Mouse (Mus musculus): ENCODE results near the gene Twist1.

Twist1 gene

DNA sequence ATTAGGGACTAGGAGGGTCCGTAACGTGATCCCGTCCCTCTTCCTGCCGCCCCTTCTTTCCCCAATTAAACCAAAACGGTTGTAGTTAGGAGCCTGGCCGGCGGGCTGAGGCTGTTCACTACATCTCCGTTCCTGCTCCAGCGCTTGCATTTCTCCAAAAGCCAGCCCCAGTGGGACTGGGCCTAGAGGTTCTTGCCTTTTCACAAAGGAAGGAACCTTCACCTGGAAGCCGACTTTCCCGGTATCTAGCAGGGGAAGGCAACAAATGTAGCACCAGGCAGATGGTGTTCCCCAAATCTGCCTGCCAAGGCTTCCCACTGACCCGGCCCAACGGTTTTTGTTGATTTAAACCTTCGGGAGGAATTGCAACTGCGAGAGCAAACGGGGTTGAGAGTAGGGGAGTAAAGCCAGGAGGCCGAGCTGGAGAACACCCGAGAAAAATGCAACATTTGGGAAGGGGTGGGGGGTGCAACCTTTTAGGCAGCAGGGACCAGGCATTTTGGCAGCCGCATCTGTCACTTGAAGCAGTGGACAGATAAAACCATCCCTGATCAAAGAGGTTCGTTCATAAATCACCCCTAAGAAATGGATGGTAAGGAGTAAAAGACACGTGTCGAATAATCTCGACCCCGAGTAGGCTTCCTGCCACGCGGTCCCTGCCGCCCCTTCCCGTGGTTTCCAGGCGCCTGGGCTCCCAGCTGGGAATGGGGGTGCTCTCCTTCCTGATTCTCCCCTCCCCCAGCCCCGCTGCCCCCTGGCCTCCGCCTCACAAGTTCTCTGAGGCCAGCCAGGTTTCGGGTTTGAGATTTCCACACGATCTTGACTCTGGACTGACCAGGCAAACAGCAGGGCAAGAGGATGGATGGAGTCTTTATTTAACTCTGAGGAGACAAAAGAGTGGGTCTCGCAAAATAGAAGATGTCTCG lies 9.3 kb downstream of the Twist1 start:
- no peak for DNase-seq

DNA sequence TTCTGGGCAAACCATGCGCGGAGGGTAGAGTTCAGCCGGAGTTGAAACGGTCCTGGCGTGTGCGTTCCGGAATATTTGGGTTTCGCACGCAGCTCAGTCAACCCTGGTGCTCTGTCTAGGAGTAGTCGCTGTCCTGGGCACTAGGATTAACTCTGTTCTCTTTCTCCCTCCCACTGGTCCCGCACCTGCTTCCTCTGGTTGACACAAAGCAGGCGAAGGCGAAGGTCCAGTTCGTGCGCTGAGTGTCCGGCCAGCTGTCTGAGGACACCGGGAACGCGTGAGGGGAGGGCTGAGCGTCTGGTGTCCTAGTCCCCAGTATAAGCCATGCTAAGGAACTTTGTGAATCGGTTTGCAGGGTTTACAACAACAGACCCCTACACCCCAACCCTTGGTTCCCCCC lies 10.0 kb downstream of the Twist1 start:
- no peak for DNase-seq

DNA sequence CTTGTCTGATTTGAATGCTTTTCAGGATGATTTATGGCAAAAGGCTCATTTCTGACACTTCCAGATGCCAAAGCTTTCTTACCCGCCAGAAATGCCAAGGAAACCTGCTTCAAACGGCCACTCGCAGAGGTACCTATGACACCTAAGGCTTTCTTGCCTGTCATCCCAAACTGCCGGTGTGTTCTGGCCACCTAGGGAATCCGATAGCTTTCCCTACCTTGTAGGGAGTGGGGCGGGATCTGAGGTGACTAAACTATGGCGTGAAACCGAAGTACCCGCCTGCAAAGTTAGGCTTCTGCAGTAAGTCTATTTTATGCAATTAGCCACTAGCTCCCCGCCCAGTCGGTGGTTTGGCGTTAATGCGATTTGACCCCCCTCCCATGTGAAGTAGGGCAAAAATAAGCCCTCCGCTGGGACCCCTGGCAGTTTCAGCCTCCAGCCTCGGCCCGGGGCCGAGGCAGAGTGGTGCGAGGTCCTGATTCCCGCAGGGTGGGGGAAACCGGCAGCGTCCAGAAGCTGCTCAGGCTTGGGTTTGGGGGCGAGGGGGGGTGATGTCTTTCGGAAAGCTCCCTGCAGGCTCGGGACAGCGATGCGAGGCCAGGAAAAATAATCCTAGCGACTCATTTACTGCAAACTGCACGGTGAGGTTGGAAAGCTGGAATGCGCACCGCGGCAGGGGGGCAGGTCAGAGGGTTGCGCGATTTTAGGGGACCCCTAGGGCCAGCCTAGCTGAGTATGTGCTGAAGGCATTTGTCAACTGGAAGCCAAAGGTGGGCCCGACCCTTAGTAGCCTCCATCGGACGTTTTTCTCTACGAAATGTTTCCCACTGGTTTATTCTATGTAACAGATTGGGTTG lies 10.8 kb downstream of the Twist1 start:
- DNase-seq: no peak

DNA sequence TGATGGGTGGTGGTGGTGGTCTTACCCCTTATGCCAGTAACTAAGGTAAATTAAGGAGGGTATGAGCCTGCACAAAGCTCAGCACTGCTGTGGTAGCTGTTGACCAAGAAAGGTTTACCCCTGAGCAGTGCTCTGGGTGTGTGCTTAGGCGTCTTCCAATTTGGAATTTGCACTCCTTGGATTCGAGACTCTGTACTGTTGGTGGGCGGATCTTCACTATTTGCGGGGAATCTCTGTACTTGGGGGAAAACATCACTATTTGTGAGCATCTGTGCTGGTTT lies 11.4 kb downstream of the Twist1 start:
- no peak for DNase-seq

DNA sequence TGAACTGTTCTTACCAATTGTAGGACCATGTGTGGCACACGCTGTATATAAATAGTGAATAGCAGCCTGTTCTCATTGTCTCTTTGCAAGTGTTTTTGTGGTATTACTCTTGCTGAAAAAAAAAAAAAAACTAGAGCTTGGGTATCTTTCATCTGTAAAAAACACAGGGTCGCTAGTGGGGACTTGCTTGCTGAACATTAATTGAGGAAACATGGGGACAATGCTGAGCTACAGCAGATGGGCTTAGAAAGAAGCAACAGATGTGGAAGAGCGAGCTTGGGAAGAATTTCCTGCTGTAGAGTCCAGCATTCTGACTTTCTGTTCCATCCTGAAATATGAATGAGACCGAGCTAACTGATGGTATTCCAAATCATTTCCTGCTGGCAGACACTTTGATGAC lies 22.7 kb downstream of the Twist1 start:
- DNase-seq: no peak

DNA sequence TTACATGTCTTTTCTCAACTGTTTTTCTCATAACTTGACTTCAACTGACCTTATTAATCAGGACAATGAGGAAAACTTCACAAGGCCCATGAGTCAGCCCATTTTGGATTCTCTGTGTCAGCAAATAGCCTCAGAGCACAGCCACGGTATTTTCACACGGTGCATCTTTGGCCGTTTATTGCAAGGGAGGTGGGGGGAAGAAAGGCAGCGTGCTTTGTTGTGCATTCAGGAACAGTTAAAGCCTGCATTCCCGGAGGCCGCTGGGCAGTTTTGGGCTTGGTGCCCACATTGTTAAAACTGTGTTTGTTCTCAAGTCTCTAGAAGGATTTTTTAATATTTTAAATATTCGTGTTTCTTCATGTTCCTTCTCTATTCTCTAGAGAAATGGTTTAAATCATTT lies 24.0 kb downstream of the Twist1 start:
- no peak for DNase-seq

DNA sequence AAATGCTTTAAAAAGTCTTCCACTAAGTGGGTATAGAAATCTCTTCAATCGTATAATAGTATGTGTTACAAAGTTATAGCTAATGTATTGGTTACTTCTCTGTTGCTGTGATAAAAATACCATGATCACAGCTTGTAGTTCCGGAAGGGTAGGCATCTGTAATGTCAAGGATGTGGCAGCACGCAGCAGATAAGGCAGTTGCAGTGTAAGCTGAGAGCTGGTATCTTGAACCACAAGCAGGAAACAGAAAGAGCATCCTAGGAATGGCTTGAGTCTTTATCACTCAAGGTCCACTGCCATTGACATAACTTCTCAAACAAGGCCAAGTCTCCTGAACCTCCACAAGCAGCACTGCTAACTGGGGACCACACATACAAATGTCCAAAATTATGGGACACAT lies 35.7 kb downstream of the Twist1 start:
- no peak for DNase-seq
